Mouse (Mus musculus) kidney, embryonic 14.5 days (tissue): ENCODE results near the gene Tmem238. TPM values are rescaled to one million over a fixed set of nuclear protein-coding genes. Genes with fewer than 3 reads are reported as not detected.

ENCODE experiments used
- polyA plus RNA-seq: library from polyadenylated mRNA; unstranded; fragments of >200 nt; fragmentation: Nextera tagmentation; extraction: Ambion mirVana; gene quantifications from 2 replicates; pipeline ENCODE4 v1.2.1, GENCODE M21; 2014

The Tmem238 gene
- polyA plus RNA-seq, 1 experiment from 2014 or later: 8.2 TPM

Other genes starting within 250 kb of the Tmem238 start
- gene Syt5, start 242.1 kb downstream of the Tmem238 start, polyA plus RNA-seq: 5.3 and 5.5 TPM in 2 replicates
- 0.09 TPM in 1 of 2 replicates, not detected in the other for gene Ptprh, start 185.6 kb downstream of the Tmem238 start, polyA plus RNA-seq
- gene Tmem86b, start 158.2 kb downstream of the Tmem238 start, polyA plus RNA-seq: 1.0 and 1.4 TPM in 2 replicates
- 8.3 and 10.2 TPM in 2 replicates for gene Ppp6r1, start 130.6 kb downstream of the Tmem238 start, polyA plus RNA-seq
- gene Hspbp1, start 104.6 kb downstream of the Tmem238 start, polyA plus RNA-seq: 113 and 140 TPM in 2 replicates
- gene Brsk1, start 99.1 kb downstream of the Tmem238 start, polyA plus RNA-seq: 1.9 and 3.0 TPM in 2 replicates
- gene Tmem150b, start 64.4 kb downstream of the Tmem238 start, polyA plus RNA-seq: 0.14 TPM in 1 of 2 replicates, not detected in the other
- gene Kmt5c, start 49.5 kb downstream of the Tmem238 start, polyA plus RNA-seq: 59.3 and 69.2 TPM in 2 replicates
- gene Cox6b2, start 36.6 kb downstream of the Tmem238 start, polyA plus RNA-seq: 47.1 and 62.7 TPM in 2 replicates
- not detected in 2 replicates for gene Fam71e2, start 18.4 kb downstream of the Tmem238 start, polyA plus RNA-seq
- gene Il11, start 6.8 kb downstream of the Tmem238 start, polyA plus RNA-seq: 0.31 TPM in 1 of 2 replicates, not detected in the other
- 0.63 TPM in 1 of 2 replicates, not detected in the other for gene Tmem190, start 6.7 kb downstream of the Tmem238 start, polyA plus RNA-seq
- gene Rpl28, start 3.2 kb upstream of the Tmem238 start, polyA plus RNA-seq: 251 and 292 TPM in 2 replicates
- 465 and 546 TPM in 2 replicates for gene Ube2s, start 22.9 kb upstream of the Tmem238 start, polyA plus RNA-seq
- 0.89 and 1.1 TPM in 2 replicates for gene Shisa7, start 55.0 kb upstream of the Tmem238 start, polyA plus RNA-seq
- 4.5 and 8.3 TPM in 2 replicates for gene Isoc2b, start 80.6 kb upstream of the Tmem238 start, polyA plus RNA-seq
- gene Isoc2a, start 87.5 kb upstream of the Tmem238 start, polyA plus RNA-seq: 0.95 and 1.3 TPM in 2 replicates
- 0.22 TPM in 1 of 2 replicates, not detected in the other for gene Gm36210, start 116.9 kb upstream of the Tmem238 start, polyA plus RNA-seq
- 4.5 and 5.2 TPM in 2 replicates for gene Zfp628, start 125.6 kb upstream of the Tmem238 start, polyA plus RNA-seq
- gene Nat14, start 132.4 kb upstream of the Tmem238 start, polyA plus RNA-seq: 3.1 and 3.6 TPM in 2 replicates
- gene Ssc5d, start 136.1 kb upstream of the Tmem238 start, polyA plus RNA-seq: 1.1 and 2.5 TPM in 2 replicates
- gene Sbk2, start 174.8 kb upstream of the Tmem238 start, polyA plus RNA-seq: 0.43 TPM in 1 of 2 replicates, not detected in the other
- gene Sbk3, start 181.5 kb upstream of the Tmem238 start, polyA plus RNA-seq: 0.06 TPM in 1 of 2 replicates, not detected in the other
- 36.6 and 41.6 TPM in 2 replicates for gene Zfp579, start 206.5 kb upstream of the Tmem238 start, polyA plus RNA-seq
- gene Zfp524, start 224.8 kb upstream of the Tmem238 start, polyA plus RNA-seq: 11.7 and 12.3 TPM in 2 replicates
- 46.5 and 48.6 TPM in 2 replicates for gene Fiz1, start 225.0 kb upstream of the Tmem238 start, polyA plus RNA-seq
- gene Gm44973, start 225.8 kb upstream of the Tmem238 start, polyA plus RNA-seq: 1.1 and 3.4 TPM in 2 replicates
- 9.9 and 10.0 TPM in 2 replicates for gene Zfp865, start 230.7 kb upstream of the Tmem238 start, polyA plus RNA-seq
- gene Ccdc106, start 230.9 kb upstream of the Tmem238 start, polyA plus RNA-seq: 23.2 and 25.5 TPM in 2 replicates
- gene 4632433K11Rik, start 244.5 kb upstream of the Tmem238 start, polyA plus RNA-seq: not detected in 2 replicates
- 3.8 and 5.0 TPM in 2 replicates for gene Zfp784, start 248.8 kb upstream of the Tmem238 start, polyA plus RNA-seq